Mouse (Mus musculus): ENCODE data around the gene Mmp21. TPM values are rescaled to one million over a fixed set of nuclear protein-coding genes. Genes with fewer than 3 reads are reported as not detected.
"Not testable (repeated sequence)": the region's sequence is repeated elsewhere in the genome, so short reads cannot be mapped to it uniquely, and the experiment has no call there.

The Mmp21 gene
- polyA plus RNA-seq (2012; rRNA removed), result 0.19 and 0.24 TPM in 2 replicates

DNA sequence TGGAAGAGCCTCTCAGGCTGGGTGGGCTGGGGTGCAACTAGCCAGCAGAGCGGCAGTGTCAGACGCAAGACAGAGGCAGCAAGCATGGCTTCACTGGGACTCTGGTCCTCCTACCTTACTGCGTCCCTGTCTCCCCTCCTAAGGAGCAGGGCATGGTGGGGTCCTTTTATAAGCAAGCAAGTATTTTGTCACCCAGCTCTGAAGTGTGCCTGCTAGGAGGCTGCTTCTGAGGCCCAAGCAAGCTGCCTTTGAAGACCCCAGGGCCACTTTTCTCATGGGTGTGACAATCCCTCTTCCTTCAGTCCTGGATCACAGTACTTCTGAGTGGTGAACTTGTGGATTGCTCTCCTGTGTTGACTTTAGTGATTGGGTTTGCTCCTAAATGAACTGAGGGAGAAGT, at the start of gene Mmp21:
Mmp21 (minus strand) TSS at position 101 of the 400 bp plus-strand sequence.
- no peak for DNase-seq (ENCODE audit: extremely low spot score in 1 of 2, low spot score in 1 of 2)

- DNase-seq (ENCODE audit: extremely low spot score in 1 of 2, low spot score in 1 of 2), result no peak
Observed at GRCm38 (mm10) chr7:133729351-133729750, 49.5 kb upstream of the Mmp21 start.

DNA sequence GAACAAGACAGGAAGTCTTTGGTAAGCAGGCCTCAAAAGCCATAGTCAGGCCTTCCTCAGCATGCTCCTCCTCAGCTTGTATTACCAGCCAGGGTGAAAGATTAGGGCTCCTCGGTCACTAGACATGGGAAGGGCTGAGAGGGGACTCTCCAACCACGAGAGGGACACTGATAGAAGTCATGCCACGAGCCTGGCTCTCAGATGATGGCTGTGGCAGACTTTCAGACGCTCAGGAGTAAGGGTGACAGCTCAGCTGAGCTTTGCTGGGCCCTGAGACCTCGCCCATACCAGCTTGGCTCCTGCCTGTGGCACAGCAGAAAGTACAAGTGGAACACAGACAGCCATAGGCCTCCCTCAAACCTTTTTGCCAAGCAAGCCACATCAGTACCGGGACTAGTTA, 47.2 kb upstream of the Mmp21 start:
- DNase-seq (ENCODE audit: extremely low spot score in 1 of 2, low spot score in 1 of 2), result no peak

- no peak for DNase-seq (ENCODE audit: extremely low spot score in 1 of 2, low spot score in 1 of 2)
Observed at GRCm38 (mm10) chr7:133725571-133725970, 45.7 kb upstream of the Mmp21 start.

DNA sequence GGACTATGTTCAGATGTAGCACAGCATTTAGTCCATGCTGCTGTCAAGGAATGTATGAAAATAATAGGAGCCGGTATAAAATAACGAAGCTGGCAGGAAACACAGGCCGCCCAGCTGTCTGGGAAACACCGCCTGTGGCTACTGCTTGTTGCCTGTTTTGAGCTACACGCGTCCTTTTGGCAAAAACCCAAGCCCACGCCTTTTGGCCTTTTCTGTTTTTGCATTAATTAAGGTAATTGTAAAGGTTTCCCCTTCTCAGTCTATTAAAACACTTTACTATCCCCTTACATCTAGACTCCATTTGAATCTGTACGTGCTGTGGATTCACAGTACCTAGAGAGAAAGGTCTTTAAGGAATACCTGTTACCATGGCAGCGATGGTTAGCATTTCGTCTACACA, 45.0 kb upstream of the Mmp21 start:
- DNase-seq (ENCODE audit: extremely low spot score in 1 of 2, low spot score in 1 of 2), result no peak

GRCm38 (mm10) chr7:133720616-133721015, 40.8 kb upstream of the Mmp21 start:
- no peak for DNase-seq (ENCODE audit: extremely low spot score in 1 of 2, low spot score in 1 of 2)

GRCm38 (mm10) chr7:133718580-133718979, 38.7 kb upstream of the Mmp21 start:
- DNase-seq (ENCODE audit: extremely low spot score in 1 of 2, low spot score in 1 of 2), result no peak

DNA sequence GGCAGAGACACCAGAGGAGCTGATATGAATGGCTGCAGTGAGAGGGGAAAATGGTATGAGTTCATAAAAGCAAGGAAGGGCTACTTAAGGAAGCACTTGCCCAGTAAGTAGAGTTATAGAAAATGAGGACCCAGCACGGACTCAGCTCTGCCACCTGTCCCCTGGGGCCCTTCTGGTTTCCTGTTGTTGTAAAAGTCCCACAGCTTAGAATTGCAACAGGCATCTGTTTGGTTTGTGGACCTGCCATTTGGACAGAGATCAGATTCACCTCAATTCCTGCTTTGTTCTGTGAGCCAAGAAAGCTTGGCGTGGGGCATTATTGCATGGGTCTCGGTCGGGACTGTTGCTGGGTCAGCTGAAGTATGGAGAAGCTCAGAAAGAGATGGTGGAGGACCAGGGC, 35.5 kb upstream of the Mmp21 start:
- no peak for DNase-seq (ENCODE audit: extremely low spot score in 1 of 2, low spot score in 1 of 2)

- DNase-seq (ENCODE audit: extremely low spot score in 1 of 2, low spot score in 1 of 2), result no peak
Observed at GRCm38 (mm10) chr7:133707301-133707700, 27.4 kb upstream of the Mmp21 start.

DNA sequence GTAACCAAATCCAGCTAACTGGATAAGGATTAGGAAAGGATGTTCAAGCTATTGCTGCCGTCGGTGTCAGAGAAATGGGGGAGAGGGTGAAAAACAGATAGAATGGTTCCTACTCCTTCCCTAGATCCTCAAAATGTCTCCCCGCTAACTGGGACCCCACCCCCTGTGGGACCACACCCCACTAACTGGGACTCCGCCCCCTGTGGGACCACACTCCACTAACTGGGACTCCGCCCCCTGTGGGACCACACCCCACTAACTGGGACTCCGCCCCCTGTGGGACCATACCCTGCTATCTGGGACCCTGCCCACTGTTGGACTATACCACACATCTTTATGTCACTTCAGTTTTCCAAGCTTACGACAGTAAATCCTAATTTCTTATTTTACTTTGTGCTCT, 24.0 kb upstream of the Mmp21 start:
- DNase-seq (ENCODE audit: extremely low spot score in 1 of 2, low spot score in 1 of 2), result no peak

DNA sequence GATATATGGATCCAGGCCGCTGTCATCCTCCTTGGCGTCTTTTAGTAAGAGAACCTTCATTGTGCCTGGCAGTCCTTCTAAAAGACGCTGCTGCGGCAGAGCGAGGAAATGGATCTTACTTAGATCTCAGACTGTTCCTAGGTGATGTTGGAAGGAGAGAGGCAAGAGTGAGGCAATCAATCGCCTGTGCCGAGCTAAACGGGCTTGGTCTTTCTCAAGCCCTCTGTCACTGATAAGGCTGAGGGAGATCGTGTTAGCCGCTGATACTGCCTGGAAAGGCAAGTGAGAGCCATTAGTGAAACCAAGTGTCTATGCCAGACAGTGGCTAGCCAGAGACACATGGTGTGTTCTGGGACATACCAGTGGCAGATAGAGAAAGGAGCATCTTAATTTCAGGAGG, 22.5 kb upstream of the Mmp21 start:
- DNase-seq (ENCODE audit: extremely low spot score in 1 of 2, low spot score in 1 of 2), result no peak

DNA sequence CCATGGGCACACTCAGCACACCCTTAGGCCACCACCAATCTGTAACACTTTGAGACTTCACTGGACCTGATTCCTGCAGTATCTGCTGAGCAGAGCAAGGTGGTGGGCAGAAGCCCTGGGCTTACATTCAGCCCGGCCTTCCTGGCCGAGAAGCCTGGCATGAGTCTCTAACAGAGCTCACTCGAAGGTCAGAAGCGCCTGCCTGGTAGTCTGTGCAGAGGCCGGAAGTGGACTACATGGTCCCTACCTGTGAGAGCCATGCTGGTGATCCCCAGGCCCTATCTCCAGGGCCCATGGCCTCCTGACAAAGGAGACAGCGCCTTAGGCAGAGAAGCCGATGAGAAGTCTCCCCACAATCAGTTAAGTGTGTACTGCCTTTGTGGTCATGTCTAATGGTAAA, 21.5 kb upstream of the Mmp21 start:
- no peak for DNase-seq (ENCODE audit: extremely low spot score in 1 of 2, low spot score in 1 of 2)

DNA sequence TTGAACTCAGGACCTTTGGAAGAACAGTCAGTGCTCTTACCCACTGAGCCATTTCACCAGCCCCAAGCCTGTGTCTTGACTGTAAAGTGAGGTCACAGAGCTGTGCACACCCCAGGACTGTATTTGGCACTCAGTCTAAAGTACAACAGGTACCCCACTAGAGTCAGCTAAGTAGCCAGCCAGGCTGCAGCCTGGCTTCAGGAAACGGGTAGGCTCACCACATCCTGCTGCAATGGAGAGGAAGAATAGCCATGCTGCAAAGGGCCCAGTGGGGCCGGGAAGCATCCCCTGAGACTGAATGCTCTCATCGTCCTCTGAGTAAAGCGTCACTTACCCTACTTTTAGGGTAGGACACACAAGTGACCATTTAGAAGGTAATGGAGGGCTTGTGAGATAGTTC, 20.0 kb upstream of the Mmp21 start:
- DNase-seq (ENCODE audit: extremely low spot score in 1 of 2, low spot score in 1 of 2), result no peak

DNA sequence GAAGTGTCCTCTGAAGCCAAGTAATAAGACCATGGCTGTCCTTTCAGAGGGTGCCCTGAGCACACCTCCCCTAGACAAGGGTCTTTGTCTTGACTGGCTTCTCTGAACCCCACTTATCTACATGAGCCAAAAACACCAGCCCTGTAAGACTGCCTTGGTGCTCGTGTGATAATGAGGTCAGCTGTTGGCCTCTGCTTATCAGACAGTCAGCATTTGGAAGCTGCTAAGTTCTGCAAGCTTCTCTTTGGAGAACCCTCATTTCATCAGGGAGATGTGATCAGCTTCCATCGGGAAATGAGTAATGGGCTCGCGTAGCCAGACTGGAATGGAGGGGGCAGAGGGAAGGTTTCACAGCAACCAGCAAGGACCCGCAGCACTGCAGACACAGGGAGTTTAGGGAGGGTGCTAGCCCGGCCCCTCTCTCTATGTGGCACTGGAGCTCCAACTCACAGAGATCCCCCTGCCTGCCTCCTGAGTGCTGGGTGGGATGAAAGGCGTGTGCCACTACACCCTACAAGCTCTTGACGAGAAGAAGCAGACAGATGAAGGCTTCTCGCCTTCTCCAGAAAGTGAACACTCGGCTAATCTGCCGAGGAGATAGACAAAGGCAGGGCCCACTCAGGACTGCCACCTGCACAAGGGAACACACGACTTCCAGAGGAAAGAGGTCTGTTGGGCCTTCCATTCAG, 18.3 kb upstream of the Mmp21 start:
- DNase-seq (ENCODE audit: extremely low spot score in 1 of 2, low spot score in 1 of 2), result no peak

DNA sequence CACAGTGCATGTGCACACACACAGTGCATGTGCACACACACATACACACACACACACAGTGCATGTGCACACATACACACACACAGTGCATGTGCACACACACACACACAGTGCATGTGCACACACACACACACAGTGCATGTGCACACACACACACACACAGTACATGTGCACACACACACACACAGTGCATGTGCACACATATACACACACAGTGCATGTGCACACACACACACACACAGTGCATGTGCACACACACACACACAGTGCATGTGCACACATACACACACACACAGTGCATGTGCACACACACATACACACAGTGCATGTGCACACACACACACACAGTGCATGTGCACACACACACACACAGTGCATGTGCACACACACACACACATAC, 5.8 kb upstream of the Mmp21 start:
- DNase-seq (ENCODE audit: extremely low spot score in 1 of 2, low spot score in 1 of 2), result not testable (repeated sequence)

DNA sequence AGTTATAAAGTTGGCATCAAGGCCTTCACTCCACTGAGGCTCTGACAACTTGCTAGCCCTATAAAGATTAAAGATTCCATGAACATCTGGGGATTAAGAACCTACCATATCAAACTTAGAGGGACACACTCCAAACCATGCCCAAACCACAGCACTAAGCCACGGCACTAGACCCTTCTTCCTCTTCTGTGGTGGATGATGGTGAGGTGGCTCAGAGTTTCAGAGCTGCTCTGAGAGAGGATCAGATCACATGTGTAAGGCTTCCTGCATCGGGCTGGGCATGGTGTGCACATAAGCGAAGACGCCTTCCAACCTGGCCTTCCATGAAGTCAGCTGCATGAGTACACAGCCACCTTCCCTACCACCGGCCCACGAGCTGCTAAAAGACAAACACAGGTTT, 4.8 kb upstream of the Mmp21 start:
- no peak for DNase-seq (ENCODE audit: extremely low spot score in 1 of 2, low spot score in 1 of 2)

DNA sequence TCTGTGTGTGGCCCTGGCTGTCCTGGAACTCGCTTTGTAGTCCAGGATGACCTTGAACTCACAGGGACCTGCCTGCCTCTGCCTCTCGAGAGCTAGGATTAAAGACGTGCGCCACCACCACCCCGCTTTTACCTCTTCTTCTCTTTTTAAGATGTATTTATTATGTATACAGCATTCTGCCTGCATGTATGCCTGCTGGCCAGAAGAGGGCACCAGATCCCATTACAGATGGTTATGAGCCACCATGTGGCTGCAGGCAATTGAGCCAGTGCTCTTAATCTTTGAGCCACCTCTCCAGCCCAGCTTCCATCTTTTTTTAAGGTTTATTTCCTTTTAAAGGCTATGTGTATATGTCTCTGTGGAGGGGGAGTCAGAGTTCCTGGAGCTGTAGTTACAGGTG, 4.2 kb upstream of the Mmp21 start:
- DNase-seq (ENCODE audit: extremely low spot score in 1 of 2, low spot score in 1 of 2), result no peak

- no peak for DNase-seq (ENCODE audit: extremely low spot score in 1 of 2, low spot score in 1 of 2)
Observed at GRCm38 (mm10) chr7:133683626-133684025, 3.8 kb upstream of the Mmp21 start.

DNA sequence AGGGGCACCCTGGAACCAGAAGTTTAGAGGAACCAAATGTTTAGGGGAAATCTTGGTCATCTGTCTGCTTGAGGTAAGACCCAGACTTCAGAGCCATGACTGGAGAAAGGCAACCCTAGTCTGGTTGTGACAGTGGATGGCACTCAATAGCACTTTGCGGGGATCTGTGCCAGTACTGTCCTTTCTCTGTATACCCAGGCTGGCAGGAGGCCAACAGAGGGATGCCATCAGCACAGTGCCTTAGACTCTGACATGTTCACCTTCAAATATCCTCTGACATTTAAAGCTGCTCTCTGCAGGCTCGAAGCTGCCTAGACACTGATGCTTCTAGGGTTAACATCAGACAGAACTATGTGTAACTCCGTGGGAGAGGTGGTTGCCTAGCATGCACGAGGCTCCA, 422 bp downstream of the Mmp21 start:
- DNase-seq (ENCODE audit: extremely low spot score in 1 of 2, low spot score in 1 of 2), result no peak

- DNase-seq (ENCODE audit: extremely low spot score in 1 of 2, low spot score in 1 of 2), result no peak
Observed at GRCm38 (mm10) chr7:133678716-133679115, 1.1 kb downstream of the Mmp21 start.

- DNase-seq (ENCODE audit: extremely low spot score in 1 of 2, low spot score in 1 of 2), result no peak
Observed at GRCm38 (mm10) chr7:133676002-133676401, 3.9 kb downstream of the Mmp21 start.

GRCm38 (mm10) chr7:133670846-133671245, 9.0 kb downstream of the Mmp21 start:
- DNase-seq (ENCODE audit: extremely low spot score in 1 of 2, low spot score in 1 of 2), result no peak

DNA sequence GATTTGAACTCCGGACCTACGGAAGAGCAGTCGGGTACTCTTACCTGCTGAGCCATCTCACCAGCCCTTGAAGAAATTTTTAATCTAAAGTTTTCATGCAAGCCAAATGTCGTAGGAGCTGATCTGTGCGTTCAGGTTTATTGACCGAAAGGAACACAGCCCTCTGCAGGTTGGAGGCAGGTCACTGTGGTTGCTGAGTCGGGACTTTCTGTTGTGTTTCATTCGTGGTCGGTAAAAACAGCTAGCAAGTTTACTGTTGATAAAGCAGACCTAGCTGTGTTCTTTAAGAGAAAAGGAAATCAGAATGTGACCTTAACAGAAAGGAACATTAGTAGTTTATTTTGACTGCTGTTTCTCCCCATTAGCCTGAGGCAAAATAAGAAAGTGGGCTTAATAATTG, 9.9 kb downstream of the Mmp21 start:
- DNase-seq (ENCODE audit: extremely low spot score in 1 of 2, low spot score in 1 of 2), result no peak

Measured in frontal cortex, adult 2 months (tissue).